Mouse (Mus musculus): ENCODE results near the gene Dppa1. TPM values are rescaled to one million over a fixed set of nuclear protein-coding genes. Genes with fewer than 3 reads are reported as not detected.

Dppa1 gene
- polyA plus RNA-seq, 1 experiment: not detected

DNA sequence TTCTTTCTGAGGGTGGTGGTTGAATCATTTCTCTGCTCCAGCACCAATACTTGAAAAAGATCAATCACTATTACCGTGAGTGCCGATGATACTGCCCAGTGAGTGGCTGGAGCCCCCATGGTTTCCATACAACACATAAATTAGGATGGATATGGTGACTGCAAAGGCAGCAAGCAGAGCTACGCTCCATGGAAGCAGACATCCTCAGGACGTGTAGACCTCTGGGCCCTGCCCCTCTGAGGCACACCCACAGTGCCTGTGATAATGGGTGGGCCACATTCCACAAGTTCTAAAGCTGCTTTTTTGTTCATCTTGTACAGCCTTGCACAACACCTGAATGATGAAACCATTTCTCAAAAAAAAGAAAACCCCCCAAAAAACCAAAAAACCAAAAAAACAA lies 68.0 kb downstream of the Dppa1 start:
- 90% methylated on average over 4 of the region's 4 CpGs for WGBS
- H3K4me1 ChIP-seq (ENCODE audit: control insufficient read depth, insufficient read depth, low read length): no peaks in the 10 kb centered on the region
- H3K36me3 ChIP-seq (ENCODE audit: control insufficient read depth, insufficient read depth, low read length): no peaks in the 10 kb centered on the region
- no peaks in the 10 kb centered on the region for H3K27me3 ChIP-seq (replicated peaks; ENCODE audit: control insufficient read depth, insufficient read depth, low read length)
- H3K27ac ChIP-seq (ENCODE audit: insufficient read depth, low read depth, low read length): no peak overlapping the region
- H3K4me3 ChIP-seq (ENCODE audit: insufficient read depth, low read depth, low read length): no peak overlapping the region
- TF ChIP-seq CTCF (conservative IDR thresholded peaks at IDR 0.05; ENCODE audit: insufficient read depth, insufficient read length, low read depth, low read length) (no peak), POLR2A (IDR thresholded peaks at IDR 0.05; ENCODE audit: low read depth, low read length) (no peak)
- no peak for DNase-seq

Other genes with a start within 250 kb of the Dppa1 start
- gene Itk, start 239.7 kb downstream of the Dppa1 start, polyA plus RNA-seq (2012; rRNA removed): 0.16 and 1.8 TPM in 2 replicates
- gene Fam71b, start 232.7 kb downstream of the Dppa1 start, polyA plus RNA-seq (2012; rRNA removed): 0.10 and 0.38 TPM in 2 replicates
- gene Med7, start 192.3 kb downstream of the Dppa1 start, polyA plus RNA-seq (2012; rRNA removed): 15.1 and 16.5 TPM in 2 replicates
- 0.19 and 0.25 TPM in 2 replicates for gene Havcr2, start 174.3 kb downstream of the Dppa1 start, polyA plus RNA-seq (2012; rRNA removed)
- gene Gm12169, start 105.0 kb downstream of the Dppa1 start, polyA plus RNA-seq (2012; rRNA removed): not detected in 2 replicates
- not detected in 2 replicates for gene BC053393, start 57.7 kb downstream of the Dppa1 start, polyA plus RNA-seq (2012; rRNA removed)
- 7.5 and 10.1 TPM in 2 replicates for gene Timd2, start 77.8 kb upstream of the Dppa1 start, polyA plus RNA-seq (2012; rRNA removed)
- 23.4 and 31.7 TPM in 2 replicates for gene Havcr1, start 105.8 kb upstream of the Dppa1 start, polyA plus RNA-seq (2012; rRNA removed)
- 0.16 and 2.3 TPM in 2 replicates for gene Timd4, start 181.5 kb upstream of the Dppa1 start, polyA plus RNA-seq (2012; rRNA removed)

Data from kidney, adult 2 months (tissue).